Mouse (Mus musculus): ENCODE measurements around the gene Ccdc57. TPM values are rescaled to one million over a fixed set of nuclear protein-coding genes. Genes with fewer than 3 reads are reported as not detected.
A peak's percentile ranks its signal among the peaks of the same experiment; 100 is the strongest.

Gene Ccdc57
- polyA plus RNA-seq, 1 experiment = 34.6 TPM

DNA sequence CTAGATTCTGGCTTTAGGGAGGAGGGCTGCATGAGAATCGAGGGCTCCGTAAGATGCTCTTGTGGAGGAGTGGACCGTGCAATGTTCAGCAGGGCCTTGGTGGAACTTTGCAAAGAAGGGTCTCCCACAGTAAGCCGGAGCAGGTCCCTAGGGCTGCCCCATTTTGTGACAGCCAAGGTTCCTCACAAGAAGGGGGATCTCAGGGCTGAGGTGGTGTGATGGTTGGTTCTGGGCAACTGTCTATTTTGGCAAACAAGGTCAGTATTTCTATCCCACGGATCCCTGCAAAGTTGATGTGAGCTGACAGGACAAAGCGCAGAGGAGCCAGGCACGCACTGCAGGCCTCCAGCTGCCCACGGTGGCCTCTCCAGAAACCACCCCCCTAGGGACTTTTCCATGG, 18.6 kb upstream of the Ccdc57 start:
- Histone ChIP-seq H3K4me1 (ENCODE audit: control insufficient read depth, insufficient read depth, low read length) (peaks cover 33% of the 10 kb centered on the region), H3K27ac (ENCODE audit: control insufficient read depth, insufficient read depth, low read depth, low read length) (no peak overlapping the region), H3K27me3 (ENCODE audit: control insufficient read depth, insufficient read depth, low read length) (no peaks in the 10 kb centered on the region), H3K36me3 (ENCODE audit: control insufficient read depth, insufficient read depth, low read length) (no peaks in the 10 kb centered on the region), H3K4me3 (ENCODE audit: control insufficient read depth, low read depth, low read length) (peak overlapping the region; percentile 45)
- TF ChIP-seq CTCF (IDR thresholded peaks at IDR 0.05; ENCODE audit: control insufficient read depth, insufficient read depth, insufficient replicate concordance, low read depth, low read length) (no peak), POLR2A (IDR thresholded peaks at IDR 0.05; ENCODE audit: control insufficient read depth, low read depth, low read length) (no peak)

DNA sequence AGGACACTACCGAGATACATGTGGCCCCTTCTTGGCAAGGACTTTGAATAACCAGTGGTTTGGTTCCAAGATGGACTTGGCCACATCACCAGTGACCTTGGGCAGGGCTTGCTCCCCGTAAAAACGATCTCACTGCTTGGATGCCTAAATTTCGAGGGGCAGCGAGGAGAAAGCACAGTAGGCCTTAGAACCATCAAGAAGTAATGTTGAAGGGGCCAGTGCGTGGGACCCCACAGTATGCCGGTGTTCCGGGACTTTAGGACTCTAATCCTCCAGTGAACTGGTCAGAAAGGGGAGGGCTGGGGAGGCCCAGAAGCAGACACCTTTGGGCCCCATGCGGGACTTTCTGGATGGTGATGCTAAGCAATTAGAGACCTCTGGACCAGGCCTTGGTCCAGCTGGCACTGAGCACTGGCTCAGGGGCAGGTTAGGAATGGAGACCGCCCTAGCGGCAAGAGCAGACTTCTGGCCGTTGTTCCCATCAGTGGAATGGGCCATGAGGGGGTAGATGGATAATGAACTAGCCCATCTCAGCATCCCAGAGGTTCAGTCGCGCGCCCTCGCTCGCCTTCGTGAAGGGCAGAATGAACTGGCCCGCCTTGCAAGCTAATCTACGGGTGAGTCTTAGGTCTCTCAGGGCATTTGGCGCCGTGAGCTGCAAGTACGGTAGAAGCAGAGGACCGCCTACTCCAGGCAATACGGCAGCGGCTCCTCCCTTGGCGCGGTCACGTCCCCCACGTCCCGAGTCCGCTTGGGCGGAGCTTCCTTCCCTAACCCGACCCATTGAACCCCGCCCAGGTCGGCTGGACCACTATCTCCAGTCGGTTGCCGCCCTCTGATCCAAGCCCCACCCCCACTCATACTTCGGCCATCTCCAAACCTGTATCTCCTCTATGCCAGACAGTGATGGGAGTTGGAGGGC, 17.9 kb upstream of the Ccdc57 start:
- no peaks in the 10 kb centered on the region for H3K36me3 ChIP-seq (ENCODE audit: control insufficient read depth, insufficient read depth, low read length)
- H3K27me3 ChIP-seq (ENCODE audit: control insufficient read depth, insufficient read depth, low read length) = no peaks in the 10 kb centered on the region
- peaks cover 36% of the 10 kb centered on the region for H3K4me1 ChIP-seq (ENCODE audit: control insufficient read depth, insufficient read depth, low read length)
- no peak overlapping the region for H3K27ac ChIP-seq (ENCODE audit: control insufficient read depth, insufficient read depth, low read depth, low read length)
- peak overlapping the region; percentile 45 for H3K4me3 ChIP-seq (ENCODE audit: control insufficient read depth, low read depth, low read length)
- TF ChIP-seq CTCF (IDR thresholded peaks at IDR 0.05; ENCODE audit: control insufficient read depth, insufficient read depth, insufficient replicate concordance, low read depth, low read length) (no peak), POLR2A (IDR thresholded peaks at IDR 0.05; ENCODE audit: control insufficient read depth, low read depth, low read length) (0 out of 2 replicates have a peak, but pooled peaks have one; percentile 8)

DNA sequence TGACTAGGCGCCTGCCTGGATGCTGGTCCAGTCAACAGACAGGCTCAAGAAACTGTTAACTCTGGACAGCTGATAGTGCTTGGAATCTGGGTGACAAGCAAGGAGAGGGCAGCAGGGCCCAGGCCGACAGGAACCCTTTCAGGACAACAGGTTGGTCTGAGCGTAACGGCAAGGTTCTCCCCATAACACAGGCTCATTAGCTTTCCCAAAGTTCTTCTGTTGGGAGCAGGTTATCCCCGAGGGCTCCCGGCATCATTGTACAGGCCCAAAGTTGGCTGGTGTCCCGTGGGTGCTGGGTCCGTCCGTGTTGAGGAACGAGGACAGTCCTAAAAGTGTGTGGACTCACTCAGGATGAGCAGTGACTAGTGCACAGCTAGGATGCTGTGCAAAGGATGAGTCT, 17.2 kb upstream of the Ccdc57 start:
- TF ChIP-seq POLR2A (IDR thresholded peaks at IDR 0.05; ENCODE audit: control insufficient read depth, low read depth, low read length) (no peak), CTCF (IDR thresholded peaks at IDR 0.05; ENCODE audit: control insufficient read depth, insufficient read depth, insufficient replicate concordance, low read depth, low read length) (no peak)
- Histone ChIP-seq H3K27ac (ENCODE audit: control insufficient read depth, insufficient read depth, low read depth, low read length) (no peak overlapping the region), H3K27me3 (ENCODE audit: control insufficient read depth, insufficient read depth, low read length) (no peaks in the 10 kb centered on the region), H3K4me1 (ENCODE audit: control insufficient read depth, insufficient read depth, low read length) (peaks cover 36% of the 10 kb centered on the region), H3K36me3 (ENCODE audit: control insufficient read depth, insufficient read depth, low read length) (no peaks in the 10 kb centered on the region), H3K4me3 (ENCODE audit: control insufficient read depth, low read depth, low read length) (no peak overlapping the region)

DNA sequence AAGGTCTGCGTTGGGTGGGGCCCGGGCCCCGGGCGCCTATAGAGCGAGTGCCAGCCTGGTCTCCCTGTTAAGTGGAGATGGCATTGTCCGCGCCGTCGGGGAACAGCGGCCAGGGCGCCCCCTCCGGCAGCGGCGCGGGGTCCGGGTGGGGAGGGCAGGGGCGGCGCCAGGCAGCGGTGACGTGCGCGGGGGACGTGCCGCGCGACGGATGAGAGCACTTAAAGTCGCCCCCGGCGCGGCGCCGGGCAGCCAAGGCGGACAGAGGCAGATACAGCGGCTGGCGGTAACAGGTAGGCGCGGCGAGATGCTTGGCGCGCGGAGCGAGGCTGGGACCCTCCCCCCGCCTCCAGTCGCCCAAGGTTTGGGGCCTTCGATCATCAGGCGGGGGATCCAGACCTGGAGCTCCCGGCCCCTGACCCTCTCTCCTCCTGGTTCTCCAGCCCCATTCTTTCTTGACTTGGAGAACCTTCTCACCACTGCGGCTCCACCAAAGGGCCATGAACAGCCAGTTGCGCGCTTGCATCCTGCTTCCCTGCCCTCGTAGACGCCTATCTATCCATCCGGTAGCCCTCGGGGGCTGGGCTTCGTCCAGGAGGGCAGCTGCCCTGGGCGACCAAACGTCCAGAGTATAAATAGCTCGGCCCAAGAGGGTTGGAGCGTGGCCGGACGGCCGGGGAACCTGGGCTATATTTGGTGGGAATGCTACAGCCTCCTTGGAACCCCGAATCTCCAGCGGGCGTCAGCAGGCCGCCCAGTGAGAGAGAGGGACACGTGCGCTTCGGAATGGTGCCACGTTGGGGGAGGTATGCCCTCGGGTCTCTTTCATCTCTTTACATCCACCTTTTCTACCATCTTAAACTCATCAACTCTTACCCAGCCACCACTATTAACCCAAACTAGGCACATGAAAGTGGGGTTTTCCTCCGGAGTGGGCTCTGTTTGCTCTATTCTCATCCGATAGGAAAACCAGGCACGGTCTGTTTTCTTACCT, 16.5 kb upstream of the Ccdc57 start:
- peak overlapping the region; percentile 56 for H3K4me3 ChIP-seq (ENCODE audit: control insufficient read depth, low read depth, low read length)
- peaks cover 36% of the 10 kb centered on the region for H3K4me1 ChIP-seq (ENCODE audit: control insufficient read depth, insufficient read depth, low read length)
- H3K27me3 ChIP-seq (ENCODE audit: control insufficient read depth, insufficient read depth, low read length) = no peaks in the 10 kb centered on the region
- H3K27ac ChIP-seq (ENCODE audit: control insufficient read depth, insufficient read depth, low read depth, low read length) = no peak overlapping the region
- H3K36me3 ChIP-seq (ENCODE audit: control insufficient read depth, insufficient read depth, low read length) = no peaks in the 10 kb centered on the region
- TF ChIP-seq CTCF (IDR thresholded peaks at IDR 0.05; ENCODE audit: control insufficient read depth, insufficient read depth, insufficient replicate concordance, low read depth, low read length) (no peak), POLR2A (IDR thresholded peaks at IDR 0.05; ENCODE audit: control insufficient read depth, low read depth, low read length) (no peak)

DNA sequence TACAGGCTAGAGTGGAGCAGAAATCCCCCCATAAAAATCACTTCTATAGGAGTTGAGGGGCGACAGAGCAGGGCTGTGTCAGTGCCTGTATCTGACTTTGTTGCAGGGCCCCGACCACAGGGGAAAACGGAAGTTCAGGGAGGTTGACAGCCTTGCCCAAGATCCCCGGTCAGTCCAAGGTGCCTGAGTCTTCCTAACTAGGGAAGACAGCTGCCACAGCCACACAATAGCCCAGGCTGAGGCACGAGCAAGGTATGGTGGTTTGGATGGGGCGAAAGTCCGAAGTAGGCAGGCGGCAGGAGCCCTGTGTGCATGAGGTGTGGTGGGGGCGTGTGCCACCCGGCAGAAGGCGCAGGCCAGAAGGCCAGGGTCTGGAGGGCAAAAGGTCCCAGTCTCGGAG, 15.7 kb upstream of the Ccdc57 start, which contains the start of gene Slc16a3:
Gene Slc16a3 (plus strand): TSS at position 153 of the 400 bp plus-strand sequence.
- Histone ChIP-seq H3K4me1 (ENCODE audit: control insufficient read depth, insufficient read depth, low read length) (peaks cover 36% of the 10 kb centered on the region), H3K27ac (ENCODE audit: control insufficient read depth, insufficient read depth, low read depth, low read length) (no peak within 1 kb of the TSS), H3K27me3 (ENCODE audit: control insufficient read depth, insufficient read depth, low read length) (no peaks in the 10 kb centered on the region), H3K36me3 (ENCODE audit: control insufficient read depth, insufficient read depth, low read length) (no peaks in the 10 kb centered on the region), H3K4me3 (ENCODE audit: control insufficient read depth, low read depth, low read length) (peak within 1 kb of the TSS; percentile 56)
- TF ChIP-seq CTCF (IDR thresholded peaks at IDR 0.05; ENCODE audit: control insufficient read depth, insufficient read depth, insufficient replicate concordance, low read depth, low read length) = no peak
- no peak for TF ChIP-seq POLR2A (IDR thresholded peaks at IDR 0.05; ENCODE audit: control insufficient read depth, low read depth, low read length)

DNA sequence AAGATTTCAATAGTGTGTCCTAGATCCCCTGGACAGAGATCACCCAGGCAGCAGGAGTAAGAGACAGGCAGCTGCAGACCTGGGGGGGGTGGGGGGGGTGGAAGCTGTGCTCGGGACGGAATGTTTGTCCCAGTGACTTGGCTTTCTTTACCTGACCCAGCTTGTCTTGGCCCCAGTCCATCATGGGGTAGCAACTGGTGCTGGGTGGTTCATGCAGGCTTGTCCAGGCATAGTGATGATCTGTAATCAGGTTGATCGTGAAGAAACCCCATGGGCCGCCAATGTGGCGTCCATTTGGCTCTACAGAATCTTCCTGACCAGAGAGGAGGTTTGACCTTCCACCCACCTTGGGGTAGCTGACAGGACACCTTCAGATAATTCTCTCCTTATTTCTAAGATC, 13.3 kb upstream of the Ccdc57 start:
- TF ChIP-seq CTCF (IDR thresholded peaks at IDR 0.05; ENCODE audit: control insufficient read depth, insufficient read depth, insufficient replicate concordance, low read depth, low read length) = no peak
- TF ChIP-seq POLR2A (IDR thresholded peaks at IDR 0.05; ENCODE audit: control insufficient read depth, low read depth, low read length) = no peak
- no peaks in the 10 kb centered on the region for H3K36me3 ChIP-seq (ENCODE audit: control insufficient read depth, insufficient read depth, low read length)
- H3K4me1 ChIP-seq (ENCODE audit: control insufficient read depth, insufficient read depth, low read length) = peaks cover 32% of the 10 kb centered on the region
- H3K27me3 ChIP-seq (ENCODE audit: control insufficient read depth, insufficient read depth, low read length) = no peaks in the 10 kb centered on the region
- no peak overlapping the region for H3K27ac ChIP-seq (ENCODE audit: control insufficient read depth, insufficient read depth, low read depth, low read length)
- H3K4me3 ChIP-seq (ENCODE audit: control insufficient read depth, low read depth, low read length) = no peak overlapping the region

DNA sequence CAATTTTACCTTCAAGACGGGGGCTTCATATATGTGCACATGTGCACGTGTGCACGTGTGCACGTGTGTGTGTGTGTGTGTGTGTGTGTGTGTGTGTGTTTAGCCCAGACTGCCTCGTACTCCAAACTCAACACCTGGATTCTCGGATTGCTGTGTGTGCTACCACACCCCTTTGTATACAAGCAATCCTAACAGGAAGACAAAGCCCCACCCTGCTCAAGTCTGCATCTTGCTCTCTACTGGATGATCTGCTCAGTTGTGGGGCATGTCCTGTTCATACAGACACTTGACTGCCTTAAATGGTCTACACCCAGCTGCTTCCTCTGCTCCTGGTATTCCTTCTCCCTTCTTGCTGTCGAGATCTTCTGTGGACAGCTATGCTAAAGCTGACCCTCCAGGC, 12.6 kb upstream of the Ccdc57 start:
- Histone ChIP-seq H3K4me1 (ENCODE audit: control insufficient read depth, insufficient read depth, low read length) (peaks cover 26% of the 10 kb centered on the region), H3K36me3 (ENCODE audit: control insufficient read depth, insufficient read depth, low read length) (no peaks in the 10 kb centered on the region), H3K4me3 (ENCODE audit: control insufficient read depth, low read depth, low read length) (no peak overlapping the region), H3K27ac (ENCODE audit: control insufficient read depth, insufficient read depth, low read depth, low read length) (no peak overlapping the region), H3K27me3 (ENCODE audit: control insufficient read depth, insufficient read depth, low read length) (no peaks in the 10 kb centered on the region)
- TF ChIP-seq POLR2A (IDR thresholded peaks at IDR 0.05; ENCODE audit: control insufficient read depth, low read depth, low read length) (no peak), CTCF (IDR thresholded peaks at IDR 0.05; ENCODE audit: control insufficient read depth, insufficient read depth, insufficient replicate concordance, low read depth, low read length) (no peak)
